Mouse (Mus musculus) ES-Bruce4 (cell line): ENCODE measurements around the gene Abat. TPM values are rescaled to one million over a fixed set of nuclear protein-coding genes. Genes with fewer than 3 reads are reported as not detected.

Experiments
- H3K27ac ChIP-seq: 2 replicates; pipeline ENCODE4 v1.5.1; 2012; ENCODE audit warnings: low read length, inconsistent platforms; ENCODE audit not compliant: insufficient read depth
- H3K27me3 ChIP-seq: 2 replicates; pipeline ENCODE4 v1.6.1; 2012; ENCODE audit warnings: mild to moderate bottlenecking, low read length, inconsistent platforms; ENCODE audit not compliant: control insufficient read depth, poor library complexity, insufficient read depth, severe bottlenecking
- H3K36me3 ChIP-seq: 2 replicates; pipeline ENCODE4 v1.6.1; 2012; ENCODE audit warnings: inconsistent platforms, mild to moderate bottlenecking, low read length, moderate library complexity; ENCODE audit not compliant: control insufficient read depth, poor library complexity, insufficient read depth, severe bottlenecking
- H3K4me1 ChIP-seq: one replicate; pipeline ENCODE4 v1.8.1; 2011; ENCODE audit warnings: low read length; ENCODE audit not compliant: control insufficient read depth, insufficient read depth
- H3K4me3 ChIP-seq: 2 replicates; pipeline ENCODE4 v1.5.1; 2011; ENCODE audit warnings: low read depth, mild to moderate bottlenecking, low read length
- H3K9ac ChIP-seq: 2 replicates; pipeline ENCODE4 v1.6.1; 2012; ENCODE audit warnings: low read depth, mild to moderate bottlenecking, inconsistent platforms; ENCODE audit not compliant: poor library complexity, severe bottlenecking
- H3K9me3 ChIP-seq: replicated peaks from 2 replicates; pipeline ENCODE4 v1.6.1; 2012; ENCODE audit warnings: mild to moderate bottlenecking, low read length, inconsistent platforms; ENCODE audit not compliant: control insufficient read depth, poor library complexity, insufficient read depth, severe bottlenecking
- CTCF ChIP-seq: IDR thresholded peaks from one replicate; pipeline ENCODE4 v1.8.1; 2011; ENCODE audit warnings: low read depth, low read length
- EP300 ChIP-seq: IDR thresholded peaks from 2 replicates; pipeline ENCODE4 v1.6.1; 2011; ENCODE audit warnings: low read depth, low read length; ENCODE audit not compliant: insufficient read depth
- POLR2A ChIP-seq: IDR thresholded peaks from one replicate; pipeline ENCODE4 v1.8.1; 2011; ENCODE audit warnings: low read length; ENCODE audit not compliant: insufficient read depth
- polyA plus RNA-seq: library from polyadenylated mRNA; stranded (reverse); fragments of >200 nt; gene quantifications from 2 replicates; pipeline ENCODE4 v1.2.4, GENCODE M21; 2011; ENCODE audit warnings: low read depth; ENCODE audit not compliant: missing spikeins, insufficient read depth, insufficient read length

Gene Abat
- polyA plus RNA-seq, 1 experiment: 2.8 TPM

GRCm38 (mm10) chr16:8564836-8565235, 51.6 kb downstream of the Abat start:
- Histone ChIP-seq H3K4me3 (no peak overlapping the region), H3K36me3 (no peaks in the 10 kb centered on the region), H3K27ac (no peak overlapping the region), H3K9ac (no peak overlapping the region), H3K4me1 (peaks cover 6% of the 10 kb centered on the region), H3K9me3 (peaks cover 4% of the 10 kb centered on the region), H3K27me3 (no peaks in the 10 kb centered on the region)
- no peak for TF ChIP-seq POLR2A
- no peak for TF ChIP-seq CTCF
- no peak for TF ChIP-seq EP300

GRCm38 (mm10) chr16:8565539-8565938, 52.3 kb downstream of the Abat start:
- Histone ChIP-seq H3K9ac (no peak overlapping the region), H3K27ac (no peak overlapping the region), H3K36me3 (no peaks in the 10 kb centered on the region), H3K4me3 (no peak overlapping the region), H3K9me3 (no peaks in the 10 kb centered on the region), H3K27me3 (no peaks in the 10 kb centered on the region), H3K4me1 (peaks cover 6% of the 10 kb centered on the region)
- TF ChIP-seq POLR2A (no peak), CTCF (no peak), EP300 (no peak)

GRCm38 (mm10) chr16:8566115-8566711, 53.0 kb downstream of the Abat start:
- no peaks in the 10 kb centered on the region for H3K36me3 ChIP-seq
- H3K9me3 ChIP-seq: no peaks in the 10 kb centered on the region
- H3K9ac ChIP-seq: no peak overlapping the region
- H3K27me3 ChIP-seq: no peaks in the 10 kb centered on the region
- peaks cover 6% of the 10 kb centered on the region for H3K4me1 ChIP-seq
- H3K27ac ChIP-seq: no peak overlapping the region
- TF ChIP-seq CTCF (no peak), POLR2A (no peak), EP300 (no peak)
- H3K4me3 ChIP-seq: no peak overlapping the region

- Histone ChIP-seq H3K4me1 (peaks cover 3% of the 10 kb centered on the region), H3K9ac (no peak overlapping the region), H3K27ac (no peak overlapping the region), H3K27me3 (no peaks in the 10 kb centered on the region), H3K36me3 (no peaks in the 10 kb centered on the region), H3K9me3 (no peaks in the 10 kb centered on the region), H3K4me3 (no peak overlapping the region)
- TF ChIP-seq CTCF: no peak
- TF ChIP-seq EP300: no peak
- no peak for TF ChIP-seq POLR2A
Observed at GRCm38 (mm10) chr16:8568881-8569280, 55.7 kb downstream of the Abat start.

- peaks cover 3% of the 10 kb centered on the region for H3K4me1 ChIP-seq
- no peak for TF ChIP-seq EP300
- TF ChIP-seq CTCF: no peak
Observed at GRCm38 (mm10) chr16:8570336-8570735, 57.1 kb downstream of the Abat start.

GRCm38 (mm10) chr16:8570901-8571615, 57.8 kb downstream of the Abat start:
- Histone ChIP-seq H3K4me1 (peaks cover 3% of the 10 kb centered on the region), H3K4me3 (no peak overlapping the region), H3K9me3 (no peaks in the 10 kb centered on the region), H3K27me3 (no peaks in the 10 kb centered on the region), H3K36me3 (no peaks in the 10 kb centered on the region), H3K27ac (no peak overlapping the region), H3K9ac (no peak overlapping the region)
- TF ChIP-seq CTCF: no peak
- TF ChIP-seq EP300: no peak
- no peak for TF ChIP-seq POLR2A

More at GRCm38 (mm10) chr16:8570336-8570735, 57.1 kb downstream of the Abat start:
- H3K36me3 ChIP-seq: no peaks in the 10 kb centered on the region
- H3K9me3 ChIP-seq: no peaks in the 10 kb centered on the region
- H3K27me3 ChIP-seq: no peaks in the 10 kb centered on the region
- H3K9ac ChIP-seq: no peak overlapping the region
- no peak overlapping the region for H3K27ac ChIP-seq
- no peak overlapping the region for H3K4me3 ChIP-seq
